Mouse (Mus musculus) inflammation-experienced regulatory T-cells, adult 6 months (primary cell): ENCODE measurements at regions not wholly inside any gene's neighbourhood (a gene's known extent, or its start where the extent isn't known, plus 50 kb on each side); places are given as distances from the start of the nearest gene placed in this dataset.

ENCODE experiments used
- ATAC-seq: one replicate; pipeline ENCODE4 v1.8.0; 2017

DNA sequence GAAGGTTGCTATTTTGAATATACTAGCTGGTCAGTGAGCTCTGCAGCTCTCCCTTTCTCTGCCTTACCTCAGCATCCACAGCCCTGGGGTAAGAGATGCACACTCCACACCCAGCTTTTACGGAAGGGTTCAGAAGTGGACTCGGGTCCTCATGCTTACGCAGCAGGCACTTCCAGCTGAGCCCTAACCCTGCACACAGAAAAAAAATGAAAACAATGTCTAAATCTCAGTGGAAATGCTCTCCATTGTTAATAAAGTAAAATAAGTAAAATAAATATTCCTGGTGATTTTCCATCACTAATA, 70.3 kb upstream of the Gas2 start:
- no peak for ATAC-seq
